Mouse (Mus musculus) myocyte (in vitro differentiated cells): ENCODE data around the gene Arvcf.

ENCODE experiments used
- TCF12 ChIP-seq: IDR thresholded peaks from one replicate; pipeline ENCODE4 v1.6.1; 2011; ENCODE audit warnings: mild to moderate bottlenecking, control low read depth; ENCODE audit not compliant: poor library complexity, insufficient read depth, severe bottlenecking
- USF1 ChIP-seq: IDR thresholded peaks from one replicate; pipeline ENCODE4 v1.6.1; 2011; ENCODE audit warnings: low read depth, mild to moderate bottlenecking, control low read depth, moderate library complexity

GRCm38 (mm10) chr16:18333976-18334375 is 14.0 kb upstream of the Arvcf start:
- no peak for TF ChIP-seq USF1
- no peak for TF ChIP-seq TCF12
